Mouse (Mus musculus) cerebellum, postnatal 10 days (tissue): ENCODE results near the gene Ceacam1.
"Not testable (repeated sequence)": the region's sequence is repeated elsewhere in the genome, so short reads cannot be mapped to it uniquely, and the experiment has no call there.

Experiments used
- DNase-seq, 2 experiments: peaks; one replicate each; pipeline ENCODE4 v3.0.0; 2021; ENCODE audit warnings: mixed read lengths in 2 of 2

The Ceacam1 gene

DNA sequence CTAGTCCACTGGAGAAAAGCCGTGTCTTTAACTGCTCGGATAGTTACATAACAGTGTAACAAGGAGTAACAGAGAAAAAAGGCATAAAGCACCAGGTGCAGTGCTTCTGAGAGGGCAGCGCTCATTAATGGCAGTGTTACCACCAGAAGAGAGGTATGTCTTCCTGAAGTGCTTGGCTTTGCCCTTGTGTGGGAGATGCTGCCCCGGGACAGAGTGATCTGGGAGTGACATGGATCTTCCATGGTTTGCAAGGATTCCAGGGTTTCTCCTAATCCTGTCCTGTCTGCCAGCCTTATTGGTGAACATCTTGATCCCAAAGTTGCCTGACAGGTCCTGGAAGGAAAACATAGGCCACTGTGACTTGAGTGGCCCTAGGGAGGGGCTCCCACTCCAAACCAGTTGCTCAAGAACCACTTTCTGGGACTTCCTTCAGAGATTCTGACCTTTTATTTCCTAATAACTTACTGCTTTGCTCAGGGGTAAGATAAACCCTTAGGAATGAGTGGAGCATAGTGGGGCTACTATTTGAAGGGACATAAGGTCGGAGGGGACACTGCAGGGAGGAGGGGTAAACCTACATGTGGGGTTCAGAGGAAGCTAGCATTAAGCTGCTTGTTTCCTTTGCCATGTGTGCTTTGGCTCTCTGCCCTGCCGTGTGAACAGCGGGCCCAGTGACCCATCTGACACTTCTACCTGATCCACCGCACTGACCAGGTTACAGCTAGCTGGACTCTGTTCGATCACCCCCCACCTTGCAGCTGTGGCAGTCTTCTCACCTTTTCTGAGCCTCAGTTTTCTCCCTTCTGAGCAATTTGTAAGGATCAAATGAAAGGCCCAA lies 37.2 kb downstream of the Ceacam1 start:
- no peak for DNase-seq

DNA sequence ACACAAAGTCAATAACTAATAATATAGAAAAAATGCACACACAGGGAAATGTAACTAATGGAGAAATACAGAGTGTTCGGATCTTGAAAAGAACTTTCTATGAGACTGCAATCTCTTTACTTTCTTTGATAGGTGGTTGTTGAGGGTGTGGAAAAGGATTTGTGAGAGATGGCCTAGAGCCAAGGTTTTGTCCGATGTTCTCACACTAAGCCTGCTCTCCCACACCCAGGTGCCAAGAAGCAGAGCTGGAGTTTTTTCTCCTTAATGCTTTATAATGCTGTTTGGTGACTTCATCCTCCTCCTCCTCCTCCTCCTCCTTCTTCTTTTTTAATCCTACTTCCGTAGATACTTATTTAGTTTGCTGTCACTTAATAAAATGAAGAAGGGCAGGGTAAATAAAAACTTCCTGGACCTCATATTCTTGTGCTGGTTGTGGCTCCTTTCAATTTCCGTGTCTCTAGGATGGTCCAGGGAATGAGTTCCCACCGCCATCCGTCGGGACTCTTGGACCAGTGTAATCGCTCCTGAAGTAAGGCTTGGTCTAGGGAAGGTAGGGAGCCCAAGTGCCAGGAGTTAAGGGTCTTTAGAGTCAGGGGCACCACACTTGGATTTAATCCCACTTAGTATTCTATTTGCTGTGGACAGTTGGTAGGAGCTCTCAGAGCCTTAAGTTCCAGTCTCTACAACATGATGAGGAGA lies 38.1 kb downstream of the Ceacam1 start:
- DNase-seq = no peak

DNA sequence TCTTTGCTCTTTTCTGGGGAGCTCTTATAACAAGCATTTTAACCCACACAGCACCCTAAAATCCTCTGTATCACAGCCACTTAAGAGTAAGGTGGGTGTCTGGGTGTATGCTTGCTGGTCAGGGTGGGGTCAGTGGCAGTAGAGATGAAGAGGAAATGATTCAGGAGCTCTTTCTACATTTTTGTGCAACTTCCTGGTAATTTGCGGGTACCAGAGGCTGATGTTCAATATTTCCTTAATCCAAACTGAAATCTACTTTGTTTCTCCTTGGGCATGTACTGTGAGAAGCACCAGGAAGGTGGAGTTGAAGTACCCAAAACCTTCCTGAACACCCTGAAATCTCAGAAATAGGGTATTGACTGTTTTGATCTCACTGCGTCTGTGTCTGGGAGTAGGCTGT lies 40.7 kb downstream of the Ceacam1 start:
- no peak for DNase-seq

DNA sequence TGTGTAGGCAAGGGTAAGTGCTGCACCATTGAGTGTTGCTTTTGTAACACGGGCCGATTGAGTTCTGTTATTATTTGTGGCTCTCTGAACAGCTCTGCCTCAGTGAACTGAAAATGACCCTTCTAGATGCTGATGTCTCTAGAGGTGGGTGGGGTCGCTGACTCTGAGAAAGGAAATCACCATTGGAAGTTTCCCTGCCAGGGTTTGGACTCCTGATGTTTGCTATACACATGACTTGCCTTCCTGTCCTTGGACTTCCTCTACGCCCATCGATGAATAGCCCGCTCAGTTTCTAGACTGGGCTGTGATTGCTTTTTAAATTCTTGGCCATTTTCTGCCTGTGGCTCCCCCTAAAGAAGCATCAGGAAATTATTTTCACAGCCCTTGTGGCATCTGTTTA lies 41.2 kb downstream of the Ceacam1 start:
- no peak for DNase-seq

DNA sequence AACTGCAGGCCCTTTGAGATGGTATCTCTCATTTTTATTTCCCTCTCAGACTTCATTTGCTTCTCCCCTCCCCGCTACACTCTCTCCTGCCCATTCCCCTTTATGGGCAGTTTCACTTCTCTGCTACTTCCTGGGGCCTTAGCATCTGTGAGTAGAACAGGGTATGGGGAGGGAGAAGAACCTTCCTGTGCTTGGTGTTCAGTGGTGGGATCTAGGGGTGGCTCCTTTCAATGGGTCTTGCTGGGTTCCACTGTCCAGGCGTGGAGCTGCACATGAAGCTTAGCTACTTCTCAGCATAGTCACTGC lies 41.9 kb downstream of the Ceacam1 start:
- DNase-seq = no peak

DNA sequence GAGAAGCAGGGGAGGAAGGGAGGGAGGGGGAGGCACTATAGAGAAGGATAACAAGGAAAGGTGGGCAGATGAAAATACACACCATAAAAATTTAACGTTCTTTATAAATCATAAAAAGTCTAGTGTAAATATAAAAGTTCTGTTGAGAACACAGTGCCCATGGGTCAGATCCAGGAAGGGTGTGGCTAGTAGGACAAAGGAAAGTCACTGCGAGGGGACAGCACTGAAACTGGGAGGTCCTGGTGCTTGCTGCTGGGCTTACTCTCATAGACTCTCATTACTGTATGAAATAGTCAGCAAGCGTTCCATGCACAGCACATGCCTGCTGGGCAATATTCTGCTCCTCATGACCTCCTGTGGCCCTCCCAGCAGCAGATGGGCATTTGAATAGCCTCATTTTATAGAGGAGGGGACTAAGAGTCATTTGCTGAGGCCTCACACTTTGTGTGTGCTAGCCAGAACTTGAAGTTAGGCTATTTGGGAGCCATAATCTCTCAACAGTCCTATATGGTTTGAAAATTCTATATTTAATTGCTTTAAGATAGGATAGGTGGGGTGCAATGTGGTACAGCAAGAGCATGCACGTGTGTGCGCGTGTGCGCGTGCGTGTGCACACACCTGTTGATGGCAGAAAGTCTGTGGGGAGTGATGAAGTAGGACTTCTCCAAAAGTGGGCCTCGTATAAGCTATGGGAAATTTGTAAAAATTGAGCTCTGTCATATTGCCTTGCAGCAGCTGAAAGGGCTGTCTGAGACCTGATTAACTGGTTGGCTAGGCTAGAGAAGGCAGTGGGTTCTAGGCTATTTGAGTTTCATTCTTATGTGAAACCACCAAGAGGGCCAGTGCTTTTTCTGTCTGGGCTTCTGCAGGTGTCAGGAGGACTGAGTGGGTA lies 42.5 kb downstream of the Ceacam1 start:
- DNase-seq = no peak

DNA sequence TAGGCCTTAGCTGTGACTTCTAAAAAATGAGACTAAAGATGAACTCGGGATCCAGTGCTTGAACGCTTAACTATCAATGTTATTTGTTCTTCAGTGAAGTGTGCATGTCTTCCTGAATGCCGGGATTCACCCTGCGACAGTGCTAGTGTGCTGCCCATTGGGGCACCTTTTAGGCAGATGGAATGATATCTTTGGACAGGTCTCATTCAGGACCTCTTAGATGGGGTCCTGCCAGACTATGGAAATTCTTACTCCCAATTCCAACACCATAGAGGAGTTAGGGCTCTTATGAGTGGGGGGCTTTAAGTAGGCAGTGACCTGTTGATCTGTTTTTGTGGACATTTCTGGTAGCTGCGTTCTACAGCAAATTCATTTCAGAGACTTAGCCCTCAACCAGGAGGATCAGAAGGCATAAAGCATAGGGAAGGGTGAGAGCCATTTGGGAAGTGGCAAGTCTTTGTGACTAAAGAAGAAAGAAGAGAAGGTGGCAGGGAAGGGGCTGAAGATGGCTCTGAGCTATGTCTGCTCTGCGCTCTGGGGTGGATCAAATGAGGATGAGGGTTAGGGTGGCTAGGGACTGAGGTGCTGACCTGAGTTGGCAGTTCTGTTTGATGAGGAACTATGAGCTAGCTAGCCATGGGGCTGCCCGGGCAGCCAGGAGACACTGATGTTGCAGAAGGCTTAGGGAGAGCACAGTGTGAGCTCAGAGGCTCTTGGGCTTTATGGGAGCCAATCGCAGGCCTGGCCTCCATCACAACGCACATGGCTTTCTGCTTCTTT lies 43.4 kb downstream of the Ceacam1 start:
- DNase-seq = no peak

DNA sequence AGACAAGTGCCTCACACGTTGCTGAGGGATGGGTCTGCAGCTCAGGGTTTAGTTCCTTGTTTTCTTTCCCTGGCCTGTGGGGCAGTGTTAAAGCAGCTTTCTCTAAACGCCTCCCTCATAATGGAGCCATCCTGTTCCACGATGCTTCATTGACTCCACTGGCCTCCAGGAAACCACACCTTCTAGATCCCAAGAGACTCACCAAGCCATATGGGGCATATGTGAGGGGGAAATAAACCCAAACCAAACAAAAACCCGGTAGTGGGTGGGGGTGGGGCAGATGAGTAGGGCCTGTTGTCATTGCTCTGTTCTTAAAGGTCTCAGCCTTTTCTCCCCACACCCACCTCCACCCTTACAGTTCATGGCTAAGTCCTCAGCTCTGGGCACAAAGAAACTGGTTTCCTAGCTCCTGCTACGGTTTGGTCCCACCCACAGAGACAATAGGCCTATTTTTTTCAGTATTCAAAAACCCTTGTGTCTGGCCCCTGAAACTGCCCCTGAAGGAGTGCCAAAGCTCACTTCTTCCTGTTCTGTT lies 44.3 kb downstream of the Ceacam1 start:
- DNase-seq = no peak

DNA sequence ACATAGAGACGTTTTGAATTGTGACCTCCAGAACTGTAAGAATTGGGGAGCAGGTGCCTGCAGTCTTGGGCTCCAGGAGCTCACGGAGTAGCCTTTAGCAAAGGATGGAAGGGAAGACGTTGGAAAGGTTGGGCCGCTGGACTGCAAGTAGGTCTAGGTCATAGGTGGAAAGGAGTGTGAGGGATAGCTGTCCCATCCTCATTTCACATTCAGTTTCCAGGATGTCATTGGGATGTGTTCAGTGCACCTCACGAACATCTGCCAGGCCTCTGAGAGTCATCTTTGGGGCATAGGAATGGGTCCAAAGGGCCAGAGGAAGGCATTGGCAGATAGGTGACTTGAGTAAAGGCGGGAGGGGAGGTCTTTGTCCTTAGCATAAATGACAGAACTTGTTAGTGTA lies 45.0 kb downstream of the Ceacam1 start:
- DNase-seq = no peak

DNA sequence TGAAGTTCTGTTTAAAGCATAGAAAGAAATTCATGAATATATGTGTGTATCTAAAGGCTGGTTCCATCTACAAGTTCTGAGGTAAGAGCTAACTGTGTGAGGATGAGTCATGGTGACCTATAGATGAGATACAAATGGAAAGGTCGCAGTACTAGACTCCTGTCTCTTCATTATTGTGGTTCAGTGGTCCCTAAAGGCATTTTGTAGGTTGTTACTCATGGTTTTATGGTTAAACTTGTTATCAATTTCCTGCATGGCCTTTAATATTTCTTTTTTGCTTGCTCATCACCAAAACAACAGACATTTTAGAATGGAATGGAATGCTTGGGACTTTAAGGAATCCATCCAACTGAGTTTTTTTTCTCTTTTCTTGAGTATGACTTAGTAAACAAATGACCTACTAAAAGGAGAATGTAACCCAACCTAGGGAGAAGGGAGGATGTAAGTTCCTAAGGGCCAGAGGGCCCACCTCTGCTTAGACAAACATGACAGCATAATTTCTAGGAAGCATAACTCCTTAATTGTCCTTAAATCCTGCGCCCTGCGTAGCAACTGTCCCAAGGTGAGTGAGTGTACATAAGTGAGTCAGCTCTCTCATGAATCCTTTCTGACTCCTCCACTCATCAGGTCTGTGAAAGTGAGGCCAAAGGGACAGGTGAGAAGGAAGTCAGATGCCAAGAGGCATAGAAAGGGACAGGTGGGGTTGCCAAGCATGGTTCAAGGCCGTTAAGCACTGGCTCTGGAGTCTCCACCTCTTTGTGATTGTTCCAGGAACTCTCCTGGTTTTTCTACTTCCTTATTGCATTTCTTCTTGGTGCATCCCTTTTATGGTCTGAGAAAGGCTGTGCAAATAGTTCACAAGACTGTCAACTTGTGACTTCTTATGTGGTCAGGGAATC lies 47.3 kb downstream of the Ceacam1 start:
- no peak for DNase-seq

DNA sequence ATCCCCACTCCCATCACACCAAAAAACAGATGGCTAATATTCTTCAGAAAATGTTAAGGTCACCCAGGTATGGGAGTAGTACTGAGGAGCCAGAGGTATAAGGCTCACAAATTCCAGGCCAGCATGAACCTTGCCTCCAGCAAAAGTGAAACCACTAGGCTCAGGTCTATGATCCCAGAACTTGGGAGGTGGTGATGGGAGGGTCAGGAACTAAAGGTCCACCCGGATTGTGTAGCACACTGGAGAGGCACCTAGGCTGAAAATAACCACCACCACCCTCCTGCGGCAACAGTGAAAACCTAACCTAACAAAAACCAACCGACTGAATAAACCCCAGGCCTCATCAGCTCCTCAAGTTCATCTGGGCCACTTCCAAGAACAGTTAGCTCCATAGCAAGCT lies 49.1 kb downstream of the Ceacam1 start:
- DNase-seq = no peak

DNA sequence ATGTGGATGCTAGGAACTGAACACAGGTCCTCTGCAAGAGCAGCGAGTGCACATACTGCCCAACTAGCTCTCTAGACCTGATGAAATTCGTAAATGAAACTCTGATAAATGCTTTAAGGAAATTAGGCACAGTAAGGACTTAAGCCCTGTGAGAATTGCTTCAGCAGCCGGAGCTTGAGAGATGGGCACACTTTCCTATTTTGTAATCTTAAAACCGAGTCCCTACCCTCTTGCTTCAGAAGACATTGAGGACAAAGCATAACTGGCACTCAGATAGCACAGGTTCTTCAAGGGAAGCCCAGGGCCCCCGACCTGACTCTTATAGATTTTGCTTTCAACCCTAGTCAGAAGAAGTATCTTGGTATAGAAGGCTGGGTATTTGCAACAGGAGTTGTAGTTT lies 50.3 kb downstream of the Ceacam1 start:
- no peak for DNase-seq

DNA sequence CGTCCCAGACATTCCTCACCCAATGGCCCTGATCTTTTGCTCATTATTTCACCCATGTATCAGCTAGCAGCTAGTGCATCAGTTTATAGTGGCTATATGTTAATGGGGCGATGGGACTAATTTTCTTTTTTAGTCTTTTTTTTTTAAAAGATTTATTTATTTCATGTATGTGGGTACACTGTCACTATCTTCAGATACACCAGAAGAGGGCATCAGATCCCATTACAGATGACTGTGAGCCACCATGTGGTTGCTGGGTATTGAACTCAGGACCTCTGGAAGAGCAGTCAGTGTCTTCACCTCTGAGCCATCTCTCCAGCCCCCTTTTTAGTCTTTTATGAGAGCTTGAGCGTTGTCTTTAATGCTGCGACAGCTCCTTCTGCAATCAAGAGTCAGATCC lies 51.0 kb downstream of the Ceacam1 start:
- not testable (repeated sequence) for DNase-seq

DNA sequence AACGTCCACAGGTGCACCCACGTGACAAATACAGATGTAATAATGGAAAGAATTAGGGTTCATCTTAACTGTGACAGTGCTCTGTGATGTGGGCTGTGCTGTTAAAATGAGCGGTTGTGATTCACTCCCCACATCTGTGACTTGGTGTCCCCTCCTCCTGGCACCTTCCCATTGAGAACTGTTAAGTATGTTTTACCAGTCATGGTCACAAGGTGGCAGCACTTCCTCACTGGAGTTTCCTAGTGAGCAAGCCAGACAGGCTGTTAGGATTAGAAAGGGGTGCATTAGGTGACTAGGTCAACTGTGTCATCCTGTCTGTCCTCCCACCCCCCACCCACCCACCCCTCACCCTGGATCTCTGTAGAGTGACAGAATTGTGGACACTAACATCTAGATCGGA lies 53.0 kb downstream of the Ceacam1 start:
- DNase-seq = peak; percentile 91 to 96

DNA sequence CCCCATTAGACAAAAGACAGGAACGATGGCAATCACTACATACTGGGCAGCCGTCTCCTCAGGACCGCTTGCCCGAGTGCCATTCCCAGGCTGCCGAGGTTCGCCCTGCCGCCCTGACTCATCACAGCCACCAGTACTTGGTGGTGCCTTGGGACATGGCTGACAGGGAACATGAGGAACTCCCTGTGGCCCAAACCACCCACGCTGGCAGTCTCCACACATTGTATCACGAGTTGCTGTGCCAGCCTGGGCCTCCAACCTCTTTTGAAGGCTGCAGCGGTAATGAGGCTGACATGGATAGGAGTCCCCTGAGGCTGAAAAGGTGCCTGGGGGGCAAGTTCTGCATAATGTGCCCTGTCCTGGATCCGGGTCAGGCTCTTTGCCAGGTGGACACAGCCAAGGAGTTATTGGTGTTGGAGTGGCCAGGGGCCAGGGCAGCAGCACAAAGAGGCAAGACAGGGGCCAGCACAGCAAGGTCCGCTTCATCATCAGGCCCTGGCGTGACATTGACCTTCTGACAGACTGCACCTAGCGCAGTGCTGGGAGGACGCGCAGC lies 55.0 kb downstream of the Ceacam1 start:
- peak; percentile 33 to 51 for DNase-seq

DNA sequence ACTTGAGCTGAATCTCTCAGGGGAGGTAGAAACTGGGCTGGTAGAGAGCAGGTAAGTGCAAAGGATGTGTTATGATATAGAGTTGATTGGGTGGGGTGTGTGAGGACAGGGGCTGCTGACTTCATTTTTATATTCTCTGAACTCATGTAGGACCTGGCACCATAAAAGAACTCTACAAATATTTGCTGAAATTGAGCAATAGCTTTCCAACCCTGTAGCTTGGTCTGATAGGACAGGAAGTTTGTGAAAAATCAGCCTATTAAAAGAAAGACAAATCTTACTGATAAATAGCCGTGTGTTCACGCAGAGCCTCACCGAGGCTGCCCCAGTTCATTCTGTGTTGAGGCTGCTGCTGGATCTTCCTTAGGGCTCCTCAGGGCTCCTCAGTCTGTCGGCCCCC lies 57.5 kb downstream of the Ceacam1 start:
- DNase-seq = no peak

DNA sequence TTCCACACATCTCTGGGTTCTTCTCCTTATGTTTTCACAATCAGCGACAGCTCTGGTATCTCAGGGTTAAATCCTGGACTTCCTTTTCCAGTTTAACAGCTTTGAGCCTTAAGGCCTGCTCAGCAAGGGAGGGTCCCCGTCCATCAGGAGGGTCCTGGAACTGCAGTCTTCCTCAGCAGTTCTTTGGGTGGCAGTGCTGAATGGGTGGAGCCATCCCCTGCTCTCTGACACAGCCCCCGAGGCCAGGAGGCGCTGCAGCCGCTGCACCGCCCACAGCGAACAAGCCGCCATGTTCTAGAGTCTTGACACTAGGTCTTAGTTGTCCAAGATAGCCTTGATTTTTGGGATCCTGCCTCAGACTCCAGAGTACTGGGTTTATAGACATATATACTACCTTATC lies 57.9 kb downstream of the Ceacam1 start:
- no peak for DNase-seq

DNA sequence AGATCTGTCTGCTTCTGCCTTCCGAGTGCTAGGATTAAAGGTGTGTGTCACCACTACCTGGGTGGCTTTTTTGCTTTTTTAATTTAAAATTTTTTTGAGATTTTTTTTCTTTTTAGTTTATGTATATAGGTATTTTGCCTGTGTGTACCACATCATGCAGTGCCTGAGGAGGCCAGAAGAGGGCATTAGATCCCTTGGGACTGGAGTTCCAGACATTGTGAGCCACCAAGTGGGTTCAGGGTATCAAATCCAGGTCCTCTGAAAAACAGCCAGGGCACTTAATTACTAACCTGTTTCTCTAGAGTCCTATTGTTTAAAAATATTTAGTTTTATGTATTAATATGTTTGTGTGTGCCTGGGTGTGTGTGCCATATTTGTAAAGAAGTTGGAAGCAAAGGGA lies 59.8 kb downstream of the Ceacam1 start:
- peak; percentile 60 to 62 for DNase-seq

DNA sequence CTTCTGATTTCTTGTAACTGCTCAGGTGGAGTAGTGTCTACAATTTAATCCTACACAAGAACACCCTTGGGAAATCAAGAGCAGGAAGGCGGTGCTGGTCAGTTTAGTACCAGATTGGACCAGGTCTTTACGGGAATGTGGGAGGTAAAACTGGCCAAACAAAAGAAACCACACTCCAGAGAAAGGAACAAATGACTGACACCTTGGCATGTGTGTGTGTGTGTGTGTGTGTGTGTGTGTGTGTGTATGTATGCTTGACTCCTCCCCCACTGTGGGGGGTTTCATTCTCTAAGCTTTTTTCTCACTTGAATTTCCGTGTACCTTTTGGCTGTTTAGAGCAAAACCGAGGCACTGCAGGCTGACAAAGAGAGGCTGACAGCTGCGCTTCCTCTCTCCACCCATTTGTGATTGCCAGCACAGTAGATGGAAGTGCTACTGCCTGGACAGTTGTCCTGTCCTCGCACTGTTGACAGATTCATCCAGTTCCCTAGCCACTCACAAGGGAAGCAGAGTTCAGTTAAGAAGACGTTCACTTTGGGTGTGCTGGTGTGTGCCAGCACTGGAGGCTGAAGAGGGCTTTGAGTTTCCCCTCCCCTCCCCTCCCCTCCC lies 64.5 kb downstream of the Ceacam1 start, which contains the start of gene Cxcl17:
Gene Cxcl17 (minus strand): TSS at position 54 of the 609 bp plus-strand sequence.
- no peak for DNase-seq

DNA sequence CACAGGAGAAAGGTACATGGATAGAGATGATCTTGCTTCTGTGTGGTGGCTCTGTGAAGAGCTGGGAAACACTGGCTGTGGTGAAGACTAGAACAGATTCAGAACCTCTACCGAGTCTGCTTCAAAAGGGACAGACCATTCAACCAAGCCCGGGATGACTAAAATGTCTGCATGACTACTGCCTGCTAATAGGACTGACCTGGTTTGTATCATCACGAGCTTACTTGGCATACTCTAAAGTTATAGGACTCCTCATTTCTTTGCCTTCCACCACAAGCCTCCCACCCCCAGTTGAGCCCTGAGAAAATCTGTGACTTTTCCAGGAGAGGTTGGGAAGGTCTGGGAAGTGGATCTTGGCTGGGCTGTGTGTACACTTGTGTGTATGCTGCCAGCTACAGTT lies 65.5 kb downstream of the Ceacam1 start:
- DNase-seq = no peak
